Mouse (Mus musculus): ENCODE data around the gene Hlf. TPM values are rescaled to one million over a fixed set of nuclear protein-coding genes. Genes with fewer than 3 reads are reported as not detected.
A peak's percentile ranks its signal among the peaks of the same experiment; 100 is the strongest.

Gene Hlf
- polyA plus RNA-seq, 1 experiment: 6.2 TPM

- H3K4me3 ChIP-seq (replicated peaks; ENCODE audit: control insufficient read depth, low read depth, low read length): no peak overlapping the region
- WGBS: 66% methylated on average over 7 of the region's 7 CpGs
- TF ChIP-seq POLR2A (IDR thresholded peaks at IDR 0.05; ENCODE audit: borderline replicate concordance, control insufficient read depth, low read depth, low read length) (no peak), CTCF (IDR thresholded peaks at IDR 0.05; ENCODE audit: control insufficient read depth, insufficient read depth, low read length) (no peak)
- no peaks in the 10 kb centered on the region for H3K4me1 ChIP-seq (ENCODE audit: control insufficient read depth, insufficient read depth, low read length)
- no peak overlapping the region for H3K27ac ChIP-seq (ENCODE audit: control insufficient read depth, insufficient read depth, low read depth, low read length, poor library complexity)
Observed at GRCm38 (mm10) chr11:90320922-90321321, 69.8 kb downstream of the Hlf start.

- H3K4me1 ChIP-seq (ENCODE audit: control insufficient read depth, insufficient read depth, low read length): no peaks in the 10 kb centered on the region
- 0% methylated on average over 4 of the region's 4 CpGs for WGBS
- H3K4me3 ChIP-seq (replicated peaks; ENCODE audit: control insufficient read depth, low read depth, low read length): no peak overlapping the region
- TF ChIP-seq CTCF (IDR thresholded peaks at IDR 0.05; ENCODE audit: control insufficient read depth, insufficient read depth, low read length): no peak
- no peak for TF ChIP-seq POLR2A (IDR thresholded peaks at IDR 0.05; ENCODE audit: borderline replicate concordance, control insufficient read depth, low read depth, low read length)
- no peak overlapping the region for H3K27ac ChIP-seq (ENCODE audit: control insufficient read depth, insufficient read depth, low read depth, low read length, poor library complexity)
Observed at GRCm38 (mm10) chr11:90317482-90317881, 73.2 kb downstream of the Hlf start.

- 77% methylated on average over 3 of the region's 3 CpGs for WGBS
- no peak for TF ChIP-seq CTCF (IDR thresholded peaks at IDR 0.05; ENCODE audit: control insufficient read depth, insufficient read depth, low read length)
- TF ChIP-seq POLR2A (IDR thresholded peaks at IDR 0.05; ENCODE audit: borderline replicate concordance, control insufficient read depth, low read depth, low read length): no peak
- Histone ChIP-seq H3K27ac (ENCODE audit: control insufficient read depth, insufficient read depth, low read depth, low read length, poor library complexity) (no peak overlapping the region), H3K4me1 (ENCODE audit: control insufficient read depth, insufficient read depth, low read length) (no peaks in the 10 kb centered on the region), H3K4me3 (replicated peaks; ENCODE audit: control insufficient read depth, low read depth, low read length) (no peak overlapping the region)
Observed at GRCm38 (mm10) chr11:90314606-90315005, 76.1 kb downstream of the Hlf start.

- WGBS: 23% methylated on average over 6 of the region's 6 CpGs
- TF ChIP-seq CTCF (IDR thresholded peaks at IDR 0.05; ENCODE audit: control insufficient read depth, insufficient read depth, low read length): peak; percentile 49; the same call in 1 of the 2 replicates
- TF ChIP-seq POLR2A (IDR thresholded peaks at IDR 0.05; ENCODE audit: borderline replicate concordance, control insufficient read depth, low read depth, low read length): no peak
Observed at GRCm38 (mm10) chr11:90306993-90307392, 83.7 kb downstream of the Hlf start.

GRCm38 (mm10) chr11:90306067-90306466 is 84.6 kb downstream of the Hlf start:
- Histone ChIP-seq H3K27ac (ENCODE audit: control insufficient read depth, insufficient read depth, low read depth, low read length, poor library complexity) (no peak overlapping the region), H3K4me3 (replicated peaks; ENCODE audit: control insufficient read depth, low read depth, low read length) (no peak overlapping the region), H3K4me1 (ENCODE audit: control insufficient read depth, insufficient read depth, low read length) (no peaks in the 10 kb centered on the region)
- 79% methylated on average over 5 of the region's 5 CpGs for WGBS
- TF ChIP-seq POLR2A (IDR thresholded peaks at IDR 0.05; ENCODE audit: borderline replicate concordance, control insufficient read depth, low read depth, low read length) (no peak), CTCF (IDR thresholded peaks at IDR 0.05; ENCODE audit: control insufficient read depth, insufficient read depth, low read length) (no peak)

More at GRCm38 (mm10) chr11:90306993-90307392, 83.7 kb downstream of the Hlf start:
- no peak overlapping the region for H3K4me3 ChIP-seq (replicated peaks; ENCODE audit: control insufficient read depth, low read depth, low read length)
- no peak overlapping the region for H3K27ac ChIP-seq (ENCODE audit: control insufficient read depth, insufficient read depth, low read depth, low read length, poor library complexity)
- H3K4me1 ChIP-seq (ENCODE audit: control insufficient read depth, insufficient read depth, low read length): no peaks in the 10 kb centered on the region

GRCm38 (mm10) chr11:90294622-90295021 is 96.1 kb downstream of the Hlf start:
- Histone ChIP-seq H3K4me1 (ENCODE audit: control insufficient read depth, insufficient read depth, low read length) (no peaks in the 10 kb centered on the region), H3K4me3 (replicated peaks; ENCODE audit: control insufficient read depth, low read depth, low read length) (no peak overlapping the region), H3K27ac (ENCODE audit: control insufficient read depth, insufficient read depth, low read depth, low read length, poor library complexity) (no peak overlapping the region)
- TF ChIP-seq POLR2A (IDR thresholded peaks at IDR 0.05; ENCODE audit: borderline replicate concordance, control insufficient read depth, low read depth, low read length) (no peak), CTCF (IDR thresholded peaks at IDR 0.05; ENCODE audit: control insufficient read depth, insufficient read depth, low read length) (no peak)
- 75% methylated on average over 2 of the region's 2 CpGs for WGBS

GRCm38 (mm10) chr11:90292766-90293165 is 97.9 kb downstream of the Hlf start:
- Histone ChIP-seq H3K4me1 (ENCODE audit: control insufficient read depth, insufficient read depth, low read length) (no peaks in the 10 kb centered on the region), H3K27ac (ENCODE audit: control insufficient read depth, insufficient read depth, low read depth, low read length, poor library complexity) (no peak overlapping the region), H3K4me3 (replicated peaks; ENCODE audit: control insufficient read depth, low read depth, low read length) (no peak overlapping the region)
- TF ChIP-seq POLR2A (IDR thresholded peaks at IDR 0.05; ENCODE audit: borderline replicate concordance, control insufficient read depth, low read depth, low read length) (no peak), CTCF (IDR thresholded peaks at IDR 0.05; ENCODE audit: control insufficient read depth, insufficient read depth, low read length) (no peak)

GRCm38 (mm10) chr11:90291156-90291555 is 99.5 kb downstream of the Hlf start:
- Histone ChIP-seq H3K27ac (ENCODE audit: control insufficient read depth, insufficient read depth, low read depth, low read length, poor library complexity) (no peak overlapping the region), H3K4me1 (ENCODE audit: control insufficient read depth, insufficient read depth, low read length) (no peaks in the 10 kb centered on the region), H3K4me3 (replicated peaks; ENCODE audit: control insufficient read depth, low read depth, low read length) (no peak overlapping the region)
- TF ChIP-seq POLR2A (IDR thresholded peaks at IDR 0.05; ENCODE audit: borderline replicate concordance, control insufficient read depth, low read depth, low read length): no peak
- TF ChIP-seq CTCF (IDR thresholded peaks at IDR 0.05; ENCODE audit: control insufficient read depth, insufficient read depth, low read length): no peak
- 74% methylated on average over 4 of the region's 4 CpGs for WGBS

GRCm38 (mm10) chr11:90286550-90287154 is 104.0 kb downstream of the Hlf start:
- Histone ChIP-seq H3K4me1 (ENCODE audit: control insufficient read depth, insufficient read depth, low read length) (no peaks in the 10 kb centered on the region), H3K4me3 (replicated peaks; ENCODE audit: control insufficient read depth, low read depth, low read length) (no peak overlapping the region), H3K27ac (ENCODE audit: control insufficient read depth, insufficient read depth, low read depth, low read length, poor library complexity) (no peak overlapping the region)
- 65% methylated on average over 6 of the region's 6 CpGs for WGBS
- TF ChIP-seq POLR2A (IDR thresholded peaks at IDR 0.05; ENCODE audit: borderline replicate concordance, control insufficient read depth, low read depth, low read length) (no peak), CTCF (IDR thresholded peaks at IDR 0.05; ENCODE audit: control insufficient read depth, insufficient read depth, low read length) (no peak)

Other genes starting within 250 kb of the Hlf start
- 1.3 and 3.2 TPM in 2 replicates for gene Gm45716, start 203.2 kb downstream of the Hlf start, polyA plus RNA-seq (2011; ENCODE audit: insufficient read depth, insufficient read length, low replicate concordance, missing spikeins)
- gene Mmd, start 141.4 kb downstream of the Hlf start, polyA plus RNA-seq (2011; ENCODE audit: insufficient read depth, insufficient read length, low replicate concordance, missing spikeins): 11.0 and 17.0 TPM in 2 replicates
- 3.5 and 3.8 TPM in 2 replicates for gene Stxbp4, start 247.2 kb upstream of the Hlf start, polyA plus RNA-seq (2011; ENCODE audit: insufficient read depth, insufficient read length, low replicate concordance, missing spikeins)
- 14.5 and 17.5 TPM in 2 replicates for gene Cox11, start 247.3 kb upstream of the Hlf start, polyA plus RNA-seq (2011; ENCODE audit: insufficient read depth, insufficient read length, low replicate concordance, missing spikeins)